Mouse (Mus musculus): ENCODE data around the gene Csf3.
"Not testable (repeated sequence)": the region's sequence is repeated elsewhere in the genome, so short reads cannot be mapped to it uniquely, and the experiment has no call there.

The Csf3 gene

GRCm38 (mm10) chr11:98697225-98697624, 3.8 kb upstream of the Csf3 start:
- DNase-seq: no peak

DNA sequence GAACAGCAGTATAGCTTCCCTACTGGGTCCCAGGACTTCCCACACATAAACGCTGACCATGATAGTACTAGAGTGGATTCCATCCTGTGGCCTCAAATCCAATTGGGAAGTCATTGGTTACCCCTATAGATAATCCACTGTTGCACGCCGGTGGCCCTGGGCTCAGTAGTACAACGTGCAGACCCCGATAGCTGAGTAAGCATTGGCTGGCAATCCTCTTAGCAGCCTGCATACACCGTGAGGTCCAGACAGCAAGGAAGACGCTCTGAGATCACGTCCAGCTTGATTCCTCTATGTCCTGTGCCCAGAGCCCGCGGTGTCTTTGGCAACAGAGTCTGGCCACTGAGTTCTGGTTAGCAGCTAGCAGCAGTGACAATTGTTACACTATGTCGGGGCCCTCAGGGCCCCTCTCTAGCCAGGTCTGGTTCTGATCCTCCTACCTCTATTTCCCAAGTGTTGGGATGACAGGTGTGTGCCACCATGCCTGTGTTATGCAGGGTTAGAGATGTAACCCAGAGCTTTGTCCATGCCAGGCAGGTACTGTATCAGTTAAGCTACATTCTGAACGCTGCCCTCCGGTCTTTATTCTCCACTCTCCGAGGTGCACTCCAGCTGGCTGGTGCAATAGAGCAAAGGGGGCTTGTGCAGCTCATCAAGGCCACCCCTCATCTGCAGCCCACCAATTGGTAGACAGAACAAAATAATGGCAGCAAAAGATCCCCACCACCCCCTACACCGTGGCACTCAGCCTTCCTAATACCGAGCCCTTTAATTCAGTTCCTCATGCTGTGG, 2.0 kb upstream of the Csf3 start:
- DNase-seq: no peak

DNA sequence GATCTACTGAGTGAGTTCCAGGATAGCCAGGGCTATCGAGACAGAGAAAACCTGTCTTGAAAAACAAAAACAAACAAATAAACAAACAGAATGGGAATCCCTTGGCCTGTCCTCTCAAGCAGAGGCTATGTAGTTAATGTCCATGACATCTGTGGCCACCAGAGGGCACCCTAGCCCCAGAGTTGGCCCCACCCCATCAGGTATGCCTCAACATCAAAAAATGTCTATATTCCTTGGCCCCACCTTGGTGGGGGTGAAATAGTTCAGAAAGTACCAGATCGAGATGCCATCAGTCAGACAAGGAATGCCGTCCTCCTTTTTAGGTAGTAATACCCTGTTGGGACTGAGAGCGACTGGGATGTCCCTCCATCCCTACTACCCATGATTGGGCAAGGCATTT, 1.2 kb upstream of the Csf3 start:
- peak; percentile 67 to 87 for DNase-seq

DNA sequence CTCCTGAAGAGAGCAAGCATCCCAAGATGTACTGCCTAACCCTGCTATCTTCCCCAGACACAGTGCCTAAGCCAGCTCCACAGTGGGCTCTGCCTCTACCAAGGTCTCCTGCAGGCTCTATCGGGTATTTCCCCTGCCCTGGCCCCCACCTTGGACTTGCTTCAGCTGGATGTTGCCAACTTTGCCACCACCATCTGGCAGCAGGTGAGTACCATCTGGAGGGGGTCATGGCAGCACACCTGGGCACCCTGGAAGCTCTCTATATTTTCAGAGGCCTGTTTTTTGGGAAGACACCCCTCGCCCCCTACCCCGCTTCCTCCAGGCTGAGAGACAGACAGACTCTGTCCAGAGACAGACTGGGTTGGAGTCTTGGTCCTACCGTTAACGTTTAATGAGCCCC, 1.3 kb downstream of the Csf3 start:
- DNase-seq: no peak

- DNase-seq: no peak
These were observed 4.0 kb downstream of the Csf3 start for GRCm38 (mm10) chr11:98705021-98705420.

DNA sequence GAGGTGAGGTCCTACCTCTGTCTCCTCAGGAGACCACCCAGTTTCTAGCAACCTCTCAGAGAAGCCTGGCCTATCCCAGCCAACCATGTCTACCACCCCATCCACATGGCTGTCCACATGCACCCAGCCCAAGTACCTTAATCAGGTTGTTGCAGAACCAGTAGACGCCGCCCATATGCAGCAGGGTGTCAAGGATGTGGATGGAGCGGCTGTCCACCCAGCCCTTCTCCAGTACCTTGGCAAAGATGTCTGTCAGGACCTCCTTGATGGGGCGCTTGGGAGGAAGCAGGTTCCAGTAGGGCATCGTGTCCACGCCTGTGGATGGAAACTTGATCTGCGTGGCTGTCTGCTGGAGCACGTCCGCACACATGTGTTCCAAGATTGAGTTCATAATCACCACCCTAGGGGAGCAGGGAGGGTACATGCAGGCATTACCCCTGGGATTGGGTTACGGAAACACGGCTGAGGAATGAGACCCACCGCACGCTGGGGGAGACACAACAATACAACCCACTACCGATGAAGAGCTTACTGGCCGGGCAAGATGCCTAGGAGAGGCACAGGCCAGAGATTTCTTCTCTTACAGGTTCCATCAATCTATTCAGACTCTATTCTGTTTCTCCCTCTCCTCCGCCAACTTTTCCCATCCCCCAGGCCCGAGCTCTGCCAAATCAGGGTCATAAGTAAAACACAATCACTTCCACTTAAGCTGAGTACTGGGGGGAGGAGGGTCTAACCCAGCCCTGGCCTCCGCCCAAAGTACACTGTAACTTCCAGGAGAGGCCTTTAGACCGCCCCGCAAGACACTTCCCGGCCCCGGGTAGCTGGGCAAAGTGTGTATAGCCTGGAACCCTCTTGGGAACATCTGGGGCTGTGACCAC, 6.6 kb downstream of the Csf3 start:
- peak; percentile 54 to 68 for DNase-seq

DNA sequence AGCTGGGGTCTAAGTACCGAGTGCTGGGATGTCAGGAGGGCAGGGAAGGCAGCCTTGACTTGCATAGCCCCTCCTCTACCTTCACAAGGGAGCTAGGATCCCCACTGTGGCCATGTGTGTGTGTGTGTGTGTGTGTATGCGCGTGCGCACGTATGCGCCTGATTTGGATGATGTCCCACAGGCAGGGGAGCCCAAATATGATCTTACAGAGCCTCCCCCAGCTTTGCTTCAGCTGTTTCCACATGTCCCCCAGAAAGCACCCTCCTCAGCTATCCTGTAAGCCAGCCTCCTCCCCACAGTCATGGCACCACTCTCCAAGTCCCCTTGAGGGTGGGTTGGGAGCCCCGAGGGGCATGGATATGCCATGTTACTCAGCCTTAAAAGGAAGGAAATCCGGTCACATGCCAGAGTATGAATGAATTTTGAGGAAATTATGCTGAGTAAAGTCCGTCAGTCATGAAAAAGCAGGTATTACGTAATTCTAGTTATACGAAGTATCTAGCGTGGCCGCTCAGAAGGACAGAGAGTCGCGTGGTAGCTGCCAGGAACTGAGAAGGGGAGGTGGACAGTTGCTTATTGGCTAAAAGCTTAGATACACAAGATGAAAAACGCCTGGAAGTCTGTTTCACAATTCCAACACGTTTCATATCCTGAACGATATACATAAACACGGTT, 7.4 kb downstream of the Csf3 start:
- peak in 1 of 2 experiments; percentile 67 for DNase-seq

DNA sequence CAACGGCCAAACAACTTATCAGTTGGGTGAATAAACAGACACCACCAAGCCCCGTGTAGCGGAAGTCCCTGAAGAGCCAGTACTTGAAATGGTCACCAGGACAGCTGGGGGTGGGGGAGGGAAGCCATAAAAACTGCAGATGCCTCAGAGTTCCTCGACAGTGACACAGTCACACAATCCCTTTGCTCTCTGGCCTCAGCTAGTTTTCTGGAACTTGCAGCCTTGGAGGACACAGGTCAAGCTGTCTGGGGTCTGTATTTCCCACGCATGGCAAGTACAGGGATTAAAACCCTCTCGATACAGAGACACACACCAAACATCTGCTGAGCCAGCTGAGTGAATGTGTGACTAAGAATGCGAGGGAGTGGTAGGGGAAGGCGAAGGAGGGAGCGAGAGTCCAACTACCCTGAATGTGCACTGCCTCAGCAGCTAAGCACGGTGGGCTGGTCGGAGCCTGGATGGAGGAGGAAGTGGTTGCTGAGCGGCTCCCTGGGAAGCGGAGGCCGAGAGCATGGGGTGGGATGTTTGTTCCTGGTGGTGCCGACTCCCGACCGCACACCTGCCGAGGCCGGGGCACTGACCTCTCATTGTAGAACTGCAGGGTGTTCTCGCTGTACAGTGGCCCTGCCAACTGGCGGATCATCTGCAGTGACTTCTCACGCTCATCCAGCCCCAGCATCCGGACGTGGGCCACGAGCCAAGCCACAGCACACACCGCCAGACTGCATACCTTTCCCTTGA, 8.1 kb downstream of the Csf3 start:
- peak; percentile 76 to 84 for DNase-seq

DNA sequence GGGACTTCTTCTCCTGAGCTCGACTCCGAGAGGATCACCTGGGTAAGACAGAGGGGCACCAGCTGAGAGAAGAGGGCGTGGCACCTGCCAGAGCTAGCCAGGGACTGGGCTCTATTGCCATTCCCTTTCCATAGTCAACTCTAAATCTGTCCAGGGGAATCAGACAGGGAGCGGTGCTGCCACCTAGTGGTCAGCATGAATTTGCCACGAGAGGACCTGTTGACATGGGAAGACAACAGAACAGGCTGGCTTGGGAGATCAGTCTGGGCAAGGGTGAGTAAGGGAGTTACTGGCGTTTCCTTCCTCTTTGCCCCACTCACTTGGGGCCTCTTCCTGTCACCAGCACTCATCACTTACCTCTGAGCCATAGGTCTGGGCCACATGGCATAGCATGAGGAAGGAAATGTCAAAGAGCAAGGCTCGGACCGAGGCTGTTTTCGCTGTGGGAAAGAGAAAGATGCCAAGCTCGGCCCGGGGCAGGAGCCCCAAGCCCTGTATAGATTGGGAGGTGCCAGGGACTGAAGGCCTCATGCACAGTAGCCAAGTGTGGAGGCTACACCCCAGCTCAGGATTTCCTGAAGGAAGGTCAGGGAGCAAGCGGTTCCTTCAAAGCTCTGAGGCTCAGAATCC, 9.5 kb downstream of the Csf3 start:
- DNase-seq: peak; percentile 78 to 88

DNA sequence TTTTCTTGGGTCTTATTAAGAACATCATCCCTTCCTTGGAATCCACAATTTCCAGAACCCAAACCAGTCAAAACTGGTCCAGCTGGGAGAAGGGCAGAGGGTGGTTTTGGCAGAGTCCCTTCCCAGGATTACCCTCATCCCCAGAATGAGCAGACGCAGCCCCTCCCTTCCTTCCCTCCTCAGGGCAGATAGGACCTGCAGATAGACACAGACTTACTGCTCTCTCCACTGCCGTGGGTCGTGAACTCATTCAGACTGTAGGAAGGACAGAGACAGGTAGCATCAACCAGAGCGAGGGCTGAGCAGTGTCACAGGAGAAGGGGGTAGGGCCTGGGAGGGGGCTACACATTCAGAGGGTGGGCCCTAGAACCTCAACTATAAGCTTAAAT, 10.0 kb downstream of the Csf3 start:
- no peak for DNase-seq

- not testable (repeated sequence) for DNase-seq
These were observed 10.9 kb downstream of the Csf3 start for GRCm38 (mm10) chr11:98712009-98712408.

GRCm38 (mm10) chr11:98713703-98714102, 12.6 kb downstream of the Csf3 start:
- DNase-seq: no peak

- DNase-seq: no peak
These were observed 14.9 kb downstream of the Csf3 start for GRCm38 (mm10) chr11:98715946-98716345.

- peak; percentile 54 to 68 for DNase-seq
These were observed 16.8 kb downstream of the Csf3 start for GRCm38 (mm10) chr11:98717904-98718303.

- no peak for DNase-seq
These were observed 19.7 kb downstream of the Csf3 start for GRCm38 (mm10) chr11:98720756-98721155.

GRCm38 (mm10) chr11:98721458-98722226, 20.6 kb downstream of the Csf3 start:
- peak; percentile 75 to 79 for DNase-seq

DNA sequence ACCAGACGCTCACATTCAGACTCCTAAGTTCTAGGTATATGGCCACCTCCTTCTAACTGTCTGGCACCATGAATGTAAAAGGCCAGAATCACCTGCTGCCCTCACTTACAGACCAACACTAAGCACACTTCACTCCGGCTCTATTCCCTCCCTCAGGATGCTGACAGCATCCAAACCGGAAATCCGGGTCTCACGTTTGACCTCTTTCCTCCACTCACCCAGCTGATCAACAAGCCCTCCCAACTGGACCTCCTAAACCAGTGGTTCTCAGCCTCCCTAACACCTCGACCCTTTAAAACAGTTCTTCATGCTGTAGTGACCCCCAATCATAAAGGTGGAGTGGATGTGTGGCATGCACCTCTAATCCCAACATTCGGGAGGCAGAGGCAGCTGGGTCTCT, 22.0 kb downstream of the Csf3 start:
- no peak for DNase-seq

GRCm38 (mm10) chr11:98725926-98726506, 25.0 kb downstream of the Csf3 start:
- peak; percentile 22 to 32 for DNase-seq

DNA sequence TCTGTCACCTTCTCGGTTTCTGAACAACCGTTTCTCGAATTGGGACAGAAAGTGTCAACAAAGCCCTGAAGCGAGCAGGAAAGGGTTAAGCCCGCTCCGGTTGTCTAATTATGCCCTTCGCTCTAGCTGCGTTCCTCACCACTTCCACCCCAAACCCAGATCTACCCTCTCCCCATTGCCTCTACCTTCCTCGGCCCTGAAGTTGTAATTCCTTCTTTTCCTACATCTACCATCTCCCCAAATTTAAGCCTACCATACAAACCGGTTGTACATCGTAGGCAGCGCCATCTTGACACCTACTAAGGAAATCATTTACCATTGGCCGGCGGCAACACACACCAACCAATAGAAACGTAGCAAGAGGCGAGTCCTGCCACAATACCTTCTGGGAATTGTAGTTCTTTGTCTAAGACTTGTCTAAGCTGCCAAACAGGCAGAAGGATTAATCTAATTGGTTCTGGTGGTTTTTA, 28.1 kb downstream of the Csf3 start, which contains the start of gene Med24:
Gene Med24, minus strand, starts transcription at position 317 of the 470 bp plus-strand sequence.
- peak; percentile 91 to 93 for DNase-seq

DNA sequence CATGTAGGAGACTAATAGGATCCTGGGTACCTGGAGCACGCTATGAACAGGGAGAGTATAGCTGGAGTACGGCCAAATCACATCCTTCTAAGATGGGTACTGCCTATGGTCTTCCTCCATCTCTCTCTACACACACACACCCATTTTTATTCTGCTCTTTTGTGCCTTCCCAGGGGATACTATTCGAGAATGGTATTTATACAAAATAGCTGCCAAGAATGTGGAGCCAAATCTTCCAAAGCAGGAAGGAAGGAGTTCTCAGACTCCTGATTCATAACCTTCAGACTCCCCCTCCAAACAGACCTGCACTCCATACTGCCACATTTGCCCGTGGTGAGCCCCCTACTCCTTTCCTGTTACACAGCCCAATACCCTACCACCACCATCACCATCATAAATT, 29.7 kb downstream of the Csf3 start:
- no peak for DNase-seq

DNA sequence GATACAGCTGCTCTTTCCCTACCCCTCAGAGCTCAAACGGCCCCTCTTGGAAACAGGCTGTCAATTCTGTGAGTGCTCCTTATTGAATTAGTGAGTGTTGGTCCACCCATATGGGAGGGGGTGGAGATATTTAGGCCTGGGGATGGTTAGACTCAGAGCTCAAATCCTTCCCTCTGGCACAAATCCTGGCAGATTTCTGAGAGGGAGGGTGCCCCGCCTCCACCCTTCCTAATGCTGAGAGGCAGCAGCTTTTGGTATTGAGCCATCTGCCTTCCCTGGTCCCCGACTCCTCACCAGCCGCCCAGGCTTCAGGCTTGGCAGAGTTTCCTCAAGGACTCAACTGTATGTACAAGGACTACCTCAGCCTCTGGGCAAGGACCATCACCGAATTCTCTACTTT, 30.1 kb downstream of the Csf3 start:
- no peak for DNase-seq
